Mouse (Mus musculus) small intestine, adult 2 months (tissue): ENCODE measurements around the gene Ak4. TPM values are rescaled to one million over a fixed set of nuclear protein-coding genes. Genes with fewer than 3 reads are reported as not detected.

Experiments
- H3K27ac ChIP-seq: fragments of 200-500 bp; 2 replicates; pipeline ENCODE4 v1.5.1; 2012; ENCODE audit warnings: low read depth, low read length, control low read depth, inconsistent platforms; ENCODE audit not compliant: insufficient read depth
- H3K27me3 ChIP-seq: fragments of 200-500 bp; 2 replicates; pipeline ENCODE4 v1.6.1; 2012; ENCODE audit warnings: mild to moderate bottlenecking, moderate library complexity, low read length, inconsistent platforms; ENCODE audit not compliant: control insufficient read depth, insufficient read depth
- H3K36me3 ChIP-seq: fragments of 200-500 bp; 2 replicates; pipeline ENCODE4 v1.6.1; 2012; ENCODE audit warnings: mild to moderate bottlenecking, low read length, control low read depth, inconsistent platforms; ENCODE audit not compliant: control insufficient read depth, insufficient read depth
- H3K4me1 ChIP-seq: fragments of 200-500 bp; 2 replicates; pipeline ENCODE4 v1.6.1; 2012; ENCODE audit warnings: low read length, inconsistent platforms, mixed read lengths; ENCODE audit not compliant: control insufficient read depth, insufficient read depth, insufficient read length
- H3K4me3 ChIP-seq: fragments of 200-500 bp; 2 replicates; pipeline ENCODE4 v1.5.1; 2012; ENCODE audit warnings: low read depth, mild to moderate bottlenecking, control low read depth, inconsistent platforms, low read length, moderate library complexity
- CTCF ChIP-seq: fragments of 200-500 bp; IDR thresholded peaks from 2 replicates; pipeline ENCODE4 v1.5.1; 2012; ENCODE audit warnings: low read depth, mild to moderate bottlenecking, control low read depth, inconsistent platforms, low read length, moderate library complexity, mixed read lengths; ENCODE audit not compliant: insufficient replicate concordance, insufficient read length; ENCODE audit errors: extremely low read depth
- POLR2A ChIP-seq: fragments of 200-500 bp; IDR thresholded peaks from 2 replicates; pipeline ENCODE4 v1.6.1; 2012; ENCODE audit warnings: low read depth, mild to moderate bottlenecking, control low read depth, inconsistent platforms, low read length, moderate library complexity
- WGBS: fragments of 180-500 bp; shearing (Covaris S2); methylation state at CpG from one replicate; pipeline ENCODE4 v1.1.7; 2018; 5-methylcytosine and 5-hydroxymethylcytosine counted together
- polyA plus RNA-seq: library from polyadenylated mRNA; depleted of rRNA; stranded (reverse); fragments of >200 nt; gene quantifications from 2 replicates; pipeline ENCODE4 v1.2.3, GENCODE M21; 2012

Ak4 gene
- polyA plus RNA-seq, 1 experiment: 0.20 TPM

DNA sequence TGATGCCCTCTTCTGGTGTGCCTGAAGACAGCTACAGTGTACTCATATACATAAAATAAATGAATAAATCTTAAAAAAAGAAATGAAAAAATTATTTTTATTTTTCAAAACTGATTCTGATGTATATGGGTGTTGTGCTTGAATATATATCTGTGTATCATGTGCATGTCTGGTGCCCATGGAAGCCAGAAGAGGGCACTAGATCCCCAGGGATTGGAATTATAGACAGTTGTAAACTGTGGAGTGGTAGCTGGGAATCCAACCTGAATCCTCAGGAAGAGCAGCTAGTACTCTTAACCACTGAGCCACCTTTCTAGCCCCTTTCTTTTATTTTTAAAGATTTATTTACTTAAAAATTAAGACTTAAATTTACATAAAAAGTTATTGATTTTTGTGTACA lies 87.3 kb downstream of the Ak4 start:
- TF ChIP-seq CTCF (no peak), POLR2A (no peak)

GRCm38 (mm10) chr4:101507571-101508422 lies 88.7 kb downstream of the Ak4 start:
- H3K27ac ChIP-seq: no peak overlapping the region
- H3K4me3 ChIP-seq: peak overlapping the region; percentile 38
- no peaks in the 10 kb centered on the region for H3K36me3 ChIP-seq
- peaks cover 17% of the 10 kb centered on the region for H3K27me3 ChIP-seq
- TF ChIP-seq POLR2A: no peak
- TF ChIP-seq CTCF: no peak
- 11% methylated on average over 24 of the region's 24 CpGs for WGBS
- 0 out of 2 replicates have a peak, but pooled peaks cover 2% of the 10 kb centered on the region for H3K4me1 ChIP-seq

More for the DNA sequence above, 87.3 kb downstream of the Ak4 start:
- H3K27ac ChIP-seq: no peak overlapping the region
- H3K4me3 ChIP-seq: no peak overlapping the region
- H3K27me3 ChIP-seq: peaks cover 17% of the 10 kb centered on the region
- H3K4me1 ChIP-seq: 0 out of 2 replicates have a peak, but pooled peaks cover 2% of the 10 kb centered on the region
- H3K36me3 ChIP-seq: no peaks in the 10 kb centered on the region

- H3K27me3 ChIP-seq: peaks cover 17% of the 10 kb centered on the region
- H3K4me1 ChIP-seq: 0 out of 2 replicates have a peak, but pooled peaks cover 2% of the 10 kb centered on the region
- no peaks in the 10 kb centered on the region for H3K36me3 ChIP-seq
- WGBS: 4% methylated on average over 10 of the region's 10 CpGs
- H3K27ac ChIP-seq: no peak overlapping the region
- no peak for TF ChIP-seq CTCF
- no peak for TF ChIP-seq POLR2A
- peak overlapping the region; percentile 32 for H3K4me3 ChIP-seq
These were observed 89.4 kb downstream of the Ak4 start for GRCm38 (mm10) chr4:101508431-101508830.

DNA sequence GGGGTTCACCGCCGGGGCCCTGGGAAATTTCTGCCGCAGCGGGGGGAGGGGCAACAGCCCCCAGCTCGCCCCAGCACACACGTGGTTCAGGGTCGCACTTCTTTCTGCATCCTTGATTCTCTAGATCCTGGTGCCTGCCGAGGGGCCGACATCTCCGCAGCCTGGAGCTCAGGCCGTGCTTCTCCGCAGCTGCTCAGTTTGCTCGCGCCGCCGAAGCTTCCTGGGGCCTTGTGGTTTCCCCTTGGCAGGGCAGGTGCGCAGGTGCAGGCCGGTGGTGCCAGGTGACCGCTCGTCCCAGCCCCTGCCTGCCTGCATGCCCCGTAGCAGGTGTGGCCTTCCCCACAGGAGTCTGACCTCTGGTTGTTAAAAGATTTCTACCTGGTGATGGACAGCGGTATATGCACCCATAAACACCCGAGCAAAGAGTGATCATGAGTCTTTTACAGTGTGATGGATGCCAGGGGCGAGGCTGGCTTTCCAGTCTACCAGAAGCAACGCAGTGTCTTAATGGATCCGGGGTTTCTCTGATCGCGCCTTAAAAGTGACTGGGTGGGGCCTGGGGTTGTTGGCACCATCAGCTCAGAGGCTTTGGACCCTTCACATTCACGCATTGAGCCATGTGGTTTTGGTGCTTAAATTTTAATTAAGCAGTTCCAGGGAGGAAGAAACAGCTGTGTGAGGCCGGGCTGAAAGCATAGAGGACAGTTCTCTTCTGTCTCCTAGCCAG lies 89.9 kb downstream of the Ak4 start:
- WGBS: 9% methylated on average over 30 of the region's 30 CpGs
- Histone ChIP-seq H3K4me3 (peak overlapping the region; percentile 32), H3K36me3 (no peaks in the 10 kb centered on the region), H3K27me3 (peaks cover 17% of the 10 kb centered on the region), H3K27ac (0 out of 2 replicates have a peak overlapping the region, but pooled peaks have one; percentile 15), H3K4me1 (0 out of 2 replicates have a peak, but pooled peaks cover 2% of the 10 kb centered on the region)
- TF ChIP-seq POLR2A: no peak
- no peak for TF ChIP-seq CTCF

DNA sequence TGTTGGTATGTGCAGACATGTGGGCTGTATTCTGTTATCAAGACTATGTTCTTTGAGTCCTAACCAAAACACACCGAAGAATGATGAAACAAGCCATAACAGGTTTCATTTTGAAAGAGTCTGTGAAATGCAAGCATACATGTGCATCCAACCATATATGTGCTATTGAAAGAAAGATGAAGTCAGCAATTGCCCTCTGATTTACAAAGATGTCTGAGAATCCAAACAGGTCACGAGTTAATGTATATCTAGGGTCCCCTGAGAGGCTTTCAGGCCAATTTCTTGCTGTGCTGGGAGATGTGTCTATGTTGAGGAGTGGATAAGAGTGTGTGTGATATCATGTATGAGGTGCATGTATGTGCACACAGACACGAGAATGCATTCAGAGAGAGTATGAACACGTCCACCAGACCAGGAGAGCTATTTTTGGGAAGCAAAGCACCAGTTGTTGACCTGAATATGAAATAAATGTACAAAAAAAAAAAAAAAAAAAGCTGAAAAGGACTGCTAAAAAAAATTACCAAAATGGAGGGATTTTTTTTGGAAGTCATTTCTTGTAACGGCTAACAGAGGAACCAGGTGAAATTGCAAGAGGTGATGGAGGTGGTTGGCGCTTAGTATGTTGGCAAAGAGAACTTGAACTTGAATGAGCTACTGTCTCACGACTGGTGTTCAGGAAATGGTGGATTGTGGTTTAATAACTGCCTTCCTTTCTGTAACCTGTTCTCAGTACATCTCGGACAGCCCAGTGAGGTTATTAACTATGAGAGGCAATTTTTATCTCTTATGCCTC lies 91.2 kb downstream of the Ak4 start:
- Histone ChIP-seq H3K27ac (no peak overlapping the region), H3K36me3 (no peaks in the 10 kb centered on the region), H3K27me3 (peaks cover 17% of the 10 kb centered on the region), H3K4me1 (0 out of 2 replicates have a peak, but pooled peaks cover 2% of the 10 kb centered on the region), H3K4me3 (no peak overlapping the region)
- 67% methylated on average over 8 of the region's 8 CpGs for WGBS
- no peak for TF ChIP-seq POLR2A
- no peak for TF ChIP-seq CTCF

DNA sequence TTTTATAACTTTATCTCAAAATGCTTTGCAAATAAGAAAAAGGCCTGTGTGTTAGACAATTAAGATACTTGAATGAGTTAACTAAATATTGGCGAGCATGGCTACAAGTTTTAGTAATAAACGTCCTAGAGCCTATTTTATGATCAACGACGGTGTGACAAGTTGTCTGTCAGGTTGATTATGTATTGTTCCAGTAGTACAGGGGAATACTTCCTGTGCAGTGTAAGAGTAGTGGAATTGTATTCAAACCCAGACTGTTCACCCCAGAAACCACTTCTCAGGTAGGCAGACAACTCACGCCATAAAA lies 91.8 kb downstream of the Ak4 start:
- peaks cover 17% of the 10 kb centered on the region for H3K27me3 ChIP-seq
- no peaks in the 10 kb centered on the region for H3K36me3 ChIP-seq
- TF ChIP-seq CTCF (no peak), POLR2A (no peak)
- 27% methylated on average over 5 of the region's 5 CpGs for WGBS
- no peak overlapping the region for H3K27ac ChIP-seq
- 0 out of 2 replicates have a peak, but pooled peaks cover 2% of the 10 kb centered on the region for H3K4me1 ChIP-seq
- H3K4me3 ChIP-seq: no peak overlapping the region
